Mouse (Mus musculus) stomach, embryonic 16.5 days (tissue): ENCODE data around the gene Fbxw8. TPM values are rescaled to one million over a fixed set of nuclear protein-coding genes. Genes with fewer than 3 reads are reported as not detected.

ENCODE experiments used
- ATAC-seq: fragments of 200-750 bp; cut with Nextera tagmentation; 2 replicates; pipeline ENCODE4 v1.8.0; 2017; ENCODE audit warnings: moderate number of reproducible peaks, moderate TSS enrichment; ENCODE audit not compliant: insufficient read depth, low FRiP score
- H3K27ac ChIP-seq: fragments of 300-500 bp; sonication (generic); 2 replicates; pipeline ENCODE4 v1.5.1; 2014; ENCODE audit warnings: low read length
- H3K27me3 ChIP-seq: fragments of 300-500 bp; sonication (generic); 2 replicates; pipeline ENCODE4 v1.6.1; 2014; ENCODE audit warnings: low read length, control low read depth, mixed read lengths; ENCODE audit not compliant: control insufficient read depth, insufficient read depth
- H3K36me3 ChIP-seq: fragments of 300-500 bp; sonication (generic); 2 replicates; pipeline ENCODE4 v1.6.1; 2014; ENCODE audit warnings: low read length; ENCODE audit not compliant: control insufficient read depth, insufficient read depth
- H3K4me1 ChIP-seq: fragments of 300-500 bp; sonication (generic); 2 replicates; pipeline ENCODE4 v1.6.1; 2014; ENCODE audit warnings: low read length, control low read depth, mixed read lengths; ENCODE audit not compliant: control insufficient read depth, insufficient read depth
- H3K4me2 ChIP-seq: fragments of 300-500 bp; sonication (generic); 2 replicates; pipeline ENCODE4 v1.6.1; 2014; ENCODE audit warnings: low read depth, low read length, mixed read lengths
- H3K4me3 ChIP-seq: fragments of 300-500 bp; sonication (generic); replicated peaks from 2 replicates; pipeline ENCODE4 v1.5.1; 2014; ENCODE audit warnings: mild to moderate bottlenecking, low read length
- H3K9ac ChIP-seq: fragments of 300-500 bp; sonication (generic); 2 replicates; pipeline ENCODE4 v1.6.1; 2014; ENCODE audit warnings: low read length
- H3K9me3 ChIP-seq: fragments of 300-500 bp; sonication (generic); replicated peaks from 2 replicates; pipeline ENCODE4 v1.6.1; 2016; ENCODE audit warnings: low read length, control low read depth; ENCODE audit not compliant: control insufficient read depth
- WGBS: fragments of 180-500 bp; shearing (Covaris S2); extraction: QIAGEN DNeasy Blood & Tissue Kit; methylation state at CpG from one replicate; pipeline ENCODE4 v1.1.7; 2014; 5-methylcytosine and 5-hydroxymethylcytosine counted together
- polyA plus RNA-seq: library from polyadenylated mRNA; unstranded; fragments of >200 nt; fragmentation: Nextera tagmentation; extraction: Ambion mirVana; gene quantifications from 2 replicates; pipeline ENCODE4 v1.2.1, GENCODE M21; 2015

Gene Fbxw8
- polyA plus RNA-seq, 1 experiment from 2014 or later, result 16.5 TPM

DNA sequence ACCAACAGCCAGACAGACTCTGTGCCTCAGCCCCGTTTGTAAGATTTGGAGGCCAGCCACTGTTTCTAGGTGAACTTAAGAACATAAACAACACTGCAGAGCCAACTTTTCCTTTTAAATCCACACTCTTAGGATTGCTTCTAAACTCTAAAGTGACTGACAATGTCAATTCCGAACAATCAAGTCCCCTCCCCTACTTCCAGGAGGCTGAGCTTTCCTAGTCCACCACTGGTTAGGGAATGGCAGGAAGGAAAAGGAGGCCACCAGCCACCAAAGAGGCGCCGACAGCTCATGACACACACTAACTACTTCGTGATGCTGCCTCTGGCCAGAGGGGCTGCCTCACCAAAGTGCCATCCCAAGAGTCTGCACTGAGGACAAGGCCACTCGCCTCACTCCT is 10.5 kb downstream of the Fbxw8 start:
- no peak for ATAC-seq
- Histone ChIP-seq H3K4me2 (no peak overlapping the region), H3K9ac (no peak overlapping the region), H3K36me3 (peaks cover 7% of the 10 kb centered on the region; the same call in 1 of the 2 replicates), H3K4me1 (peaks cover 15% of the 10 kb centered on the region), H3K27me3 (no peaks in the 10 kb centered on the region), H3K9me3 (no peaks in the 10 kb centered on the region), H3K27ac (no peak overlapping the region), H3K4me3 (no peak overlapping the region)
- WGBS, result 82% methylated on average over 6 of the region's 6 CpGs

DNA sequence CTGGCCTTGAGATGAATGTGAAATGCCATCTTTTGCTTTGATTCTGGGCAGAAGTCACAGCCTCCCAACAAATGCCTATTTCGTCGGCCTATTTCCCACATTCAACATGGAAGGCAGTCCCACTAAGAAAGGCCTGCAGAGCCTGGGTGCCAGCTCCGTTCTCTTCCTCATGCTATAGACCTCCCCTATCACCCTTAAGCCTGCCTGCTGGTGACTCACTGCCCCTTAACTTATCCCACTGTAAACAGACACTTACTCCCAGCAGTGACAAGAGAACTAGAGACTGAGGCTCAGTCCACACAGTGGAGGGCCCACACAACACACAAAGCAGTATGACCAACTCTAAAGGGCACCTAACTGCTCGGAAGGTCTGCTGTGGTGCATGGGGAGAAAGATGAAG is 10.9 kb downstream of the Fbxw8 start:
- no peaks in the 10 kb centered on the region for H3K9me3 ChIP-seq
- no peak overlapping the region for H3K4me2 ChIP-seq
- 74% methylated on average over 4 of the region's 4 CpGs for WGBS
- H3K27ac ChIP-seq, result no peak overlapping the region
- H3K9ac ChIP-seq, result no peak overlapping the region
- no peak overlapping the region for H3K4me3 ChIP-seq
- peaks cover 7% of the 10 kb centered on the region; the same call in 1 of the 2 replicates for H3K36me3 ChIP-seq
- H3K27me3 ChIP-seq, result no peaks in the 10 kb centered on the region
- peak; percentile 52; the same call in 1 of the 2 replicates for ATAC-seq
- peaks cover 15% of the 10 kb centered on the region for H3K4me1 ChIP-seq

DNA sequence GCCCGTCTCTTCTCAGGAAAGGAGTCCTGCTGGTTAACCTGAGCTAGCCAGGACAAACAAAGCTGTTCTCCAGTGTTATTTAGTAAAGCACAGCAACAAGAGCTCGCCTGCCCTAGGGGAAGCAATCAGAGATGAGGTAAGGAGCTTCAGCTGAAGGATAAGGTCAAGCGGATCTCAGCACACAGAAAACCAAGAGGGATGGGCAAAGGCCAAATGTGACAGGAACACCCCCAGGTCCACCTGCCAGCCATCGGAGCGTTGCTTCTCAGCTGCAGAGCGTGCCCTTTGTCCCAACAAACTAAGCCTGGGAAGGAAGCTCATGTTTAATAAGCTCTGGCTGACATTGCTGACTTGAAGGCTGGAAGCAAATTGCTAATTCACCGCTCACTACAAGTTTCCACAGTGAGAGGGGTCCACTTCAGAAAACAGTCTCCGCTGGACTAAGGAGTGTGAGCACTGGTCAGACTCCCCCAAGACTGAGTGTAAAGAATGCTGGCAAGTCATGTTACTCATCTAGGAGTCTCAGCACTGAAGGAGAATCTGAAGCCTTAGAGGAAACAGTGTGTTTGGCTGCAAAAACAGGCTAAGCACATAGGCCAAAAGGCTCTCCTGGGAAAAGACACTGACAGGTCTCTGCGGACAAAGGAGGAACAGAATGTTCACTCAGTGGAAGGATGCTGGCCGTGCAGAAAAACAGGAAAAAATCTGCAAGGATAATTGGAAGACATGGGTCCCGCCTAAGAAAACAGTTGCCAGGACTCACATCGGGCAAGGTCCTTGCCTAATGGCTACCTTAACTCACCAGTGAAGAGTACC is 11.8 kb downstream of the Fbxw8 start:
- Histone ChIP-seq H3K27ac (no peak overlapping the region), H3K4me1 (peaks cover 15% of the 10 kb centered on the region), H3K9ac (no peak overlapping the region), H3K27me3 (no peaks in the 10 kb centered on the region), H3K4me2 (no peak overlapping the region), H3K9me3 (no peaks in the 10 kb centered on the region), H3K36me3 (peaks cover 7% of the 10 kb centered on the region; the same call in 1 of the 2 replicates), H3K4me3 (no peak overlapping the region)
- 79% methylated on average over 12 of the region's 12 CpGs for WGBS
- no peak for ATAC-seq

DNA sequence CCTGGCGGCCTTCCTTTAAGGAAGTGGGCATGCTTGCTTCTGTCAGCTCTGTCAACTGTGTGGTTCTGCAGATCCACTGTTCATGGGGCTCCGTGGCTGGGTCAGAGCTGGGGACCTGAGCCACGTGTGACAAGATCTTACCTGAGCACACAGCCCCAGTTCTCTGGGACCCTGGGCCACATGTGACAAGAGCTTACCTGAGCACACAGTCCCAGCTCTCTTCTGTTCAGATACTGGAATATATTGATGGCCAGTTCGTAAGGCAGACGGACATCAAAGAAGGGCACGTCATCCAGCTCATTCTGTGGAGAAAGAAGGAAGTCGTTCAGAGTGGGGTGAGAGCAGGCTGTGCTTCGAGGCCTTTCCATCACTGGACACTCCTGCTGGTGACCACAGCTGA is 12.8 kb downstream of the Fbxw8 start:
- Histone ChIP-seq H3K4me2 (no peak overlapping the region), H3K9me3 (no peaks in the 10 kb centered on the region), H3K27me3 (no peaks in the 10 kb centered on the region), H3K36me3 (peaks cover 7% of the 10 kb centered on the region; the same call in 1 of the 2 replicates), H3K4me3 (no peak overlapping the region), H3K27ac (no peak overlapping the region), H3K4me1 (peaks cover 15% of the 10 kb centered on the region), H3K9ac (no peak overlapping the region)
- WGBS, result 89% methylated on average over 8 of the region's 8 CpGs
- ATAC-seq, result no peak

DNA sequence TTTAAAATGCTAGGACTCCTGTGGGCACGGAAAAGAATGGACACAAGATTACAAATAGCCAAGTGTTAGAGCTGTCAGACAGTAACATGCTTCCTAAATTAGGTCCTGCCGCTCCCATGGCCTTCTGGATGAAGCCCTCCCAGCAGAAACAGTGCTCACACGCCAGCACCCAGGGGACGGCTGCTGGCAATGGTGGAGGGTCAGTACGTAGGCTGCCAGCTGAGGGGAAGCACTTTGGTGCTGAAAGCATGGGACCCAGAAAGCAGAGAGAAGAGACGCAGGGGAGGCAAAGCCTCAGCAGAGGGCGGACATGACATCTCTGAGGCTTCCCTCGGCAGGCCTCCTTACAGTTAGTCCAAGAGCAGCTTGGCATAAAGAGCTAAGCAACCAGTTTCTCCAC is 15.6 kb downstream of the Fbxw8 start:
- Histone ChIP-seq H3K4me3 (no peak overlapping the region), H3K27me3 (no peaks in the 10 kb centered on the region), H3K4me2 (no peak overlapping the region), H3K9me3 (no peaks in the 10 kb centered on the region), H3K9ac (no peak overlapping the region), H3K36me3 (peaks cover 7% of the 10 kb centered on the region; the same call in 1 of the 2 replicates), H3K27ac (no peak overlapping the region), H3K4me1 (peaks cover 9% of the 10 kb centered on the region)
- 87% methylated on average over 8 of the region's 8 CpGs for WGBS
- ATAC-seq, result no peak

DNA sequence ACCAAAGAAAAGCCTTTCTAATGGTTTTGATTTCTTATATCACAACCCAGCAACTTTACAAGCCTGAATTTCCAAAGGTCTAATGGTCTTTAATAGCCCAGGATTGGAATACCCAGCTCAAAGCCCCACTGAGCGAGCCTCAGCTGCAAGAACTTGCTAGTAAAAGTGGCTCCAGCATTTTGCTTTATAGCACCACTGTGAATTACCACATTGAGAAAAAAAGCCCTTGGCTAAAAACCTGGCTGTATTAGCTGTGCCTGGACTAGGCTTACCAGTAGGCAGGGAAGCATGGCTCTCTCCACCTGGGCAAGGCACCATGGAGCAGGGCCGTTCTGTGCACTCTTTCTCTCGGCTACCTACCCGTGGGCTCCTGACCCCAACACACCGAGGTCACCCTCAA is 18.9 kb downstream of the Fbxw8 start:
- 83% methylated on average over 5 of the region's 5 CpGs for WGBS
- H3K9me3 ChIP-seq, result no peaks in the 10 kb centered on the region
- H3K36me3 ChIP-seq, result 0 out of 2 replicates have a peak, but pooled peaks cover under 1% of the 10 kb centered on the region
- H3K4me1 ChIP-seq, result no peaks in the 10 kb centered on the region
- no peak overlapping the region for H3K27ac ChIP-seq
- no peak overlapping the region for H3K4me2 ChIP-seq
- no peak overlapping the region for H3K4me3 ChIP-seq
- no peak overlapping the region for H3K9ac ChIP-seq
- H3K27me3 ChIP-seq, result no peaks in the 10 kb centered on the region
- no peak for ATAC-seq

DNA sequence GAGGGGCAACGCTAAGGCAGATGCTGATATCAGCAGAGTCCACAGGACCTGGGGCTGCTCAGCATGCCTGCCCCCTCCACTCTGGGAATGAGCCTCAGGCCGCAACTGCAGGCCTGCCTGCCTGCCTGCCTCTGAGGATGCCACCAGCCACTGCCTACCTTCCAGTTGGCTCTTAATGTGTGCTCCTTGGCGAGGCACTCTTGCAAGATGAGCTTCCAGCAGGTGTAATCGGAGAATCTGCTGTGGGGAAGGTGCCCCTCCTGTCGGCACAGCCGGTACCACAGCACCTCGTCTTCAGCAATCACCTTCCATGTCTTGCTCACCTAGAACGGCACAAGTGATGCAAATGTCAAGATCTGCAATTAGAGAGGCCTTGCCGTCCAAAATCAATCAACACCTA is 26.6 kb downstream of the Fbxw8 start:
- H3K9ac ChIP-seq, result no peak overlapping the region
- H3K4me3 ChIP-seq, result no peak overlapping the region
- H3K27ac ChIP-seq, result no peak overlapping the region
- ATAC-seq, result no peak
- 0 out of 2 replicates have a peak, but pooled peaks cover 6% of the 10 kb centered on the region for H3K4me1 ChIP-seq
- 0 out of 2 replicates have a peak, but pooled peaks cover 2% of the 10 kb centered on the region for H3K36me3 ChIP-seq
- no peaks in the 10 kb centered on the region for H3K27me3 ChIP-seq
- 73% methylated on average over 9 of the region's 9 CpGs for WGBS
- H3K9me3 ChIP-seq, result no peaks in the 10 kb centered on the region
- H3K4me2 ChIP-seq, result no peak overlapping the region

DNA sequence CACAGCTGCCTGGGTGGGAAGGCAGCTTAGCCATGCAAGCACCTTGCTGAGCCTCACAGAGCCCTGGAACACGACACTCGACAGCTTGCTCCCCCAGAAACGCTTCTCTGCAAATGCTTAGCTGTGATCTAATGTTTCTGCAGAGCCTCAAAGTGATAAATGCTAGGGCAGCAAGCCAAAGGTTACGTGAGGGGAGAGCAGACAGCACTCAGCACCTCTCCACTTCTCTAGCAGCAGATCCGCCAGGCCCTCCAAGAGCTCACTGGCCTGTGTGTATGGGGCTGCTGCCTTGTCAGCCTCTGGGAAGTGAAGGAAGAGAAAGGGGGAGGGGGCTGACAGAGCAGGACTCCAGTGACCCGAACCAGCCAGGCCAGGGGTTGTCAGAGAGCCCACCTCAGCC is 27.1 kb downstream of the Fbxw8 start:
- no peak overlapping the region for H3K4me2 ChIP-seq
- no peak overlapping the region for H3K4me3 ChIP-seq
- 0 out of 2 replicates have a peak, but pooled peaks cover 6% of the 10 kb centered on the region for H3K4me1 ChIP-seq
- H3K27ac ChIP-seq, result no peak overlapping the region
- ATAC-seq, result peak; percentile 30; the same call in 1 of the 2 replicates
- H3K9ac ChIP-seq, result no peak overlapping the region
- H3K27me3 ChIP-seq, result no peaks in the 10 kb centered on the region
- no peaks in the 10 kb centered on the region for H3K9me3 ChIP-seq
- 0 out of 2 replicates have a peak, but pooled peaks cover 2% of the 10 kb centered on the region for H3K36me3 ChIP-seq
- WGBS, result 57% methylated on average over 6 of the region's 6 CpGs

DNA sequence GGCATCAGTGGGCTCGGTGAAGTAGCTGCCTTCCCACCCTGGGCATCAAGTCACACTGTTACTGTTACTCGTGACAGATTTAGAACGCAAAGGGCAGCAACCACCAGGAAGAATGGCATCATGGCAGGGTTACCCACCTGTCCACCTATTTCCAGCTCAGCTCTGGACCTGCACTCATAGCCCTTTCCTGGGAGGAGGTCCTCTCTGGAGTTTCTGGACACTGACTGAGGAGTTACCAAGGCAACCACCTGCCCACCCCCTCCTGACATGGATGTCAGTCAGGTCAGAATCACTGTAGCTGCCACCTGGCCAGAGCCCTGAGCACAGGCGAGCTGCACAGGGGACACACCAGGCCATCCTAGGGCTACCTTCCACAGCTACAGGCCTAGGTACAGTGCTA is 28.6 kb downstream of the Fbxw8 start:
- H3K4me2 ChIP-seq, result no peak overlapping the region
- no peak overlapping the region for H3K9ac ChIP-seq
- 92% methylated on average over 4 of the region's 4 CpGs for WGBS
- no peaks in the 10 kb centered on the region for H3K27me3 ChIP-seq
- no peaks in the 10 kb centered on the region for H3K9me3 ChIP-seq
- 0 out of 2 replicates have a peak, but pooled peaks cover 2% of the 10 kb centered on the region for H3K36me3 ChIP-seq
- ATAC-seq, result no peak
- no peak overlapping the region for H3K27ac ChIP-seq
- 0 out of 2 replicates have a peak, but pooled peaks cover 6% of the 10 kb centered on the region for H3K4me1 ChIP-seq
- H3K4me3 ChIP-seq, result no peak overlapping the region
